Mouse (Mus musculus) ovary, adult 18-20 months (tissue): ENCODE results near the gene Prss57.

Experiments used
- DNase-seq: peaks from one replicate; pipeline ENCODE4 v3.0.0; 2022; ENCODE audit warnings: low spot score, mixed read lengths

The Prss57 gene

GRCm38 (mm10) chr10:79755854-79756253 lies 34.9 kb downstream of the Prss57 start:
- no peak for DNase-seq

- peak; percentile 51 for DNase-seq
These were observed 35.8 kb downstream of the Prss57 start, which contains the start of gene Fgf22 for GRCm38 (mm10) chr10:79754856-79755516. Fgf22 (plus strand) TSS chr10:79755076.

GRCm38 (mm10) chr10:79748496-79748895 lies 42.3 kb downstream of the Prss57 start:
- no peak for DNase-seq

DNA sequence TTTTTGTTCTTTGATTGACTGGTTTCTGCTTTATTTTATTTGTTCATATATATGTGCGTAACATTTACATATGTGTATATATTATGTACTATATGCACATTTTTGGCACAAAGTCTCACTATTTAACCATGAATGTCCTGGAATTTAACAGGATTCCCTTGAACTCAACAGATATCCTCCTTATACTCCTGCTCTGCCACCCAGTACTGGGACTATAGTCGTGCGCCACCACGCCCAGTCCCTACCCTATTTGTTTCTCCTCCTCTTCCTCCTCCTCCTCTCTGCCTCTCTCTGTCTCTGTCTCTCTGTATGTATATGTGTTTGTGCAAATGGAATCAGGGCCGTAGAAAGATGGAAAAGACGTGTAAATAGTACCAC lies 44.0 kb downstream of the Prss57 start:
- no peak for DNase-seq

DNA sequence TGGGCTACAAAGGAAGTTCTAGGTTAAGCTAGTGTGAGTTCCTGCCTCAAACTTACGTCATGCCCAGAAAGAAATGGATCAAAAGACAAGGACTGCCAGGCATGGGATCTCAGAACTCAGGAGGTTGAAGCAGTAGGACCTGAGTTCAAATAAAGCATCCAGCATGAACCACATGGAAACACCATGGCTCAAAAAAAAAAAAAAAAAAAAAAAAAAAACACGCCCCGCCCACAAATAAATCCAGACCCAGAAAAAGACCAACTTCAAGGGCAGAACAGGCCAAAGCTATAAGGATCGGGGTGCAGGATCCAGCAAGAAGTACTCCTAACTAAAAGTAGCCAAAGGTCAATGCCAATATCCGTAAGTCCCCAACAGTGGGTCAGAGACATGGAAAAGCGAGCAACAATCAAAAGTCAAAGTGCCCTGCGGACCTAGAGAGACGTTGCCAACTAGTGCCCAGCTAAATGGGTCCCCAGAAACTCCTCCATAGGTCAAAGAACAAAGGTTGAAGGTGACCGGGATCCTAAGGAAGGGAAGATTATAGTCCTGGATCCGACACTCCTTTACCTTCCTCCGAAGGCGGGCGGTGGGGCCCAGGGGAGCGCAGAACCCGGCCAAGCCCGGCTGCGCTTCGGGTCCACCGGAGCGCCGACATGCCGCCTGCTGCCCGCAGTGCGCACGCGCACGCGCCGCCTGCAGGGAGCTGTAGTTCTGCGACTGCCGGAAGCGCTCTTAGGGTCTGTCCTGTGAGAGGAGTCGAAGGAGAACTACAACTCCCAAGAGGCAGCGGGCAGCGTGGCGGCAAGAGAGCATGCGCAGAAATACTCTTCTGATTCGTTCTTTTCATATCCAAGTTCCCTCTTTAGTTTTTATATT lies 44.6 kb downstream of the Prss57 start, which contains the start of gene Polrmt:
TSS of gene Polrmt (minus strand) at position 684 of the 876 bp plus-strand sequence.
- DNase-seq, result peak; percentile 96

DNA sequence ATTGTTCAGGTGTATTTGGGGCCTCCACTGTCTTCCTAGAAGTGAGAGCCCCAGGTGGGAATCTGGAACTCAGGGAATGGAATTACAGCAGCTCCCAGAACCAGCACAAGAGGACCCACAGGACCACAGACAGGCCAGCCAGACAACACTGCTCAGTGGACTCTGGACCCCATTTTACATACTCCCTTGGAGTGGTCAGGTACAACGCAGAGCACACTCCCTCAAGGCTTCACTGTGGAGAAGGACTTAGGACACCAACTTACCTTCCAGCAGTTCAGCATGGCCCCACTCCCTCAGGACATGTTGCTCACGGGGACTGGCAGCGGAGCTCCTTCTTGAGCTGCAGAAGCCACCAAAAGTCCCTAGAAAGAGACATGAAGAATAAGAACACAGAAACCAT lies 45.4 kb downstream of the Prss57 start:
- no peak for DNase-seq

- DNase-seq, result no peak
These were observed 47.0 kb downstream of the Prss57 start for GRCm38 (mm10) chr10:79743650-79744365.

DNA sequence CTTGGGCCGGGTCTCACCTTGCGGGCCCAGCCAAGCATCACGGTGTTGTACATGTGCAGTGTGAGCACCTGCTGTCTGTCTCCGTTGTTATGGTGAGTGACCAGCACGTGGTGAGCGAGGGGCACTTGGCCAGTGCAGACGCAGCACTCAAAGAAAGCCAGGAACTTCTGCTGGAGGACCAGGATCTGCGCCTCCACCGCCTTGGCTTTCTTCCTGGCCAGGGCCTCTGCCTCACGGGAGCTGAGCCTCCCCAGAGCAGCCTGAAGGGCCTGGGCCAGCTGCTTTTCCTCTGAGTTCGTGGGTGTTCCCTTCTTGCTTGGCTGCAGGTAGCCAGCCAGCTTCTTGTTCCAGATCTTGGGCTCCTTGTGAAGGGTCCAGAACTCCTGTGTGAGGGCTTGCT lies 47.6 kb downstream of the Prss57 start:
- no peak for DNase-seq

- no peak for DNase-seq
These were observed 49.9 kb downstream of the Prss57 start for GRCm38 (mm10) chr10:79740863-79741262.

DNA sequence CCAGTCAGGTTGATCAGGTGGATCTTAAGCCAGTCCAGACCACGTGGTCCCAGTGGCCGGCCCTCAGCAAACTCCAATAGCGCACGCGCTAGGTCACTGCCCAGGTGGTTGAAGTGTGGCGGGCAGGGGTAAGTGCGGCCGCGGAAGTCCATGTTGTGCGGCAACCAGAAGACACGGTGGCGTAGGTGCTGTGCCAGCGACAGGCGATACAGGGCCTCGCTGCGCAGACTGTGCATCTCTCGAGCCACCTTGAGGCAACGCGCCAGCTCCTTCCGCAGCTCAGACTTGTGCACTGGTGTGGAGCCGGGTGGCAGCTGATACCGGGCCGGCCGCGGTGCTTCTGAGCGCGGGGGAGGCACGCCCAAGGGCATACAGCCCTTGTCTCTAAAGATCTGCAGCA lies 51.5 kb downstream of the Prss57 start:
- DNase-seq, result no peak

DNA sequence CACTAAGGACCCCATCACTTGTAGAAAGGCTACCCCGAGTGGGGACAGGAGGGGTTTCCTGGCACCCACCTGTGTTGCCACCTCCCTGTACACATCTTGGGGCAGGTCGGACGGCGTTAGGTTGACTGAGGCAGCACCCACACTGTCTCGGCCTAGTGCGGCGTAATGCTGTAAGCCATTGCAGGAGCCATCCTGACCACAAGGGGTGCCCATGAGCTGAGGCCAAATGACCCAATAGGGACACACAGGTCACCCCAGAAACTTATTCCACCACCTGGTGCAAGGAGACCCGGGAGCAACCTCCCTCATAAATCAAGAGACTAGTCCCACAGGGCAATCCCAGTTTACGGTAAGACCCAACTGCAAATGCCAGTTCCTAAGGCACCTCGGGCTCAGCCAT lies 52.5 kb downstream of the Prss57 start:
- DNase-seq, result no peak

DNA sequence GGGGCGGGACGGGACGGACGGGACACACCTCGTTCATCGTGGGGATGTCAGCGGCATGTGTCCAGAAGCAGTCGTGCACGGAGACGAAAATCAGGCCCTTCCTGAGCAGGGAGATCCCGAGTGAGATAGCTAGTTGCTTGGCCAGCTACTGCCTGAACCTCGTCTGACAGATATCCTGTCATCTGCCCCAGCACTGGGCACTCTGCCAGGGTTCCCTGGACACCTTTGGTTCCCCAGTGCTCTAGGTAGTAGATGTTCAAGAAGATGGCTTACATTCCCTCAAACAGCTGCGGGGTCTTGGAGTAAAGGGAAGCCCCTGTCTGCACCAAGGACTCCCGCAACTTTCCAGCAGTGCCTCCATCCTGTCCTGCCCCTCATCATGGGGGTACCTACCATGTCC lies 54.1 kb downstream of the Prss57 start:
- no peak for DNase-seq

DNA sequence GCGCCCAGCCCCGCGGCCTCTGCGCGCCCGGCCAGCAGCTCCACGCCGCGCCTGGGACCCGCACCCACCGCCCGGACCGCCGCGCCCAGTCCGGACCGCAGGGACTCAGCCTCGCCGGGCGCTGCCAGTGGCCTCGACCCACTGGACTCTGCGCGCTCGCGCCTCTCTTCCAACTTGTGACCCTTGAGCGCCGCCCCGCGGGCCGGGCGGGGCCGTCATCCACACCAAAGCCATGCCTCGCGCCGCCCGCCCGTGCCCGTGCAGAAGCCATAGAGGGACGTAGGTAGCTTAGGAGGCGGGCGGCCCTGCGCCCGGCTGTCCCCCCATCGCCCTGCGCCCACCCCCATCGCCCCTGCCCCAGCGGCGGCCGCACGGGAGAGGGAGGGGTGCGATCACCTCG lies 55.4 kb downstream of the Prss57 start:
- DNase-seq, result no peak

DNA sequence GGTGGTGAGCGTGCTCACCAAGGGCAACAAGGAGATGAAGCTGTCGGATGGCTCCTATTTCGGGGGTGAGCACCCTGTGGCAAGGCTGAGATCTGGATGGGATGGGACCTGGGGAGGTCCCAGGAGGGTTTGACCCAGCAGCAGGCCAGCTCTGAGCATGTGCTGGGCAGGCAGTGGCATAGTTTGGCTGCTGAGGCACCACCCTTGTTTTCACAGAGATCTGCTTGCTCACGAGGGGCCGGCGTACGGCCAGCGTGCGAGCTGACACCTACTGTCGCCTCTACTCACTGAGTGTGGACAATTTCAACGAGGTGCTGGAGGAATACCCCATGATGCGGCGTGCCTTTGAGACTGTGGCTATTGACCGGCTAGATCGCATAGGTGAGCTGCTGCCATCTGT lies 56.9 kb downstream of the Prss57 start:
- no peak for DNase-seq

GRCm38 (mm10) chr10:79732500-79732899 lies 58.3 kb downstream of the Prss57 start:
- no peak for DNase-seq
